Mouse (Mus musculus) CD4-positive, CD25-positive, alpha-beta regulatory T cell, adult 2 months (primary cell): ENCODE results near the gene Madd.

Experiments
- DNase-seq: peaks from one replicate; pipeline ENCODE4 v3.0.0-alpha.2; 2012; ENCODE audit warnings: low read depth, low spot score

Madd gene

DNA sequence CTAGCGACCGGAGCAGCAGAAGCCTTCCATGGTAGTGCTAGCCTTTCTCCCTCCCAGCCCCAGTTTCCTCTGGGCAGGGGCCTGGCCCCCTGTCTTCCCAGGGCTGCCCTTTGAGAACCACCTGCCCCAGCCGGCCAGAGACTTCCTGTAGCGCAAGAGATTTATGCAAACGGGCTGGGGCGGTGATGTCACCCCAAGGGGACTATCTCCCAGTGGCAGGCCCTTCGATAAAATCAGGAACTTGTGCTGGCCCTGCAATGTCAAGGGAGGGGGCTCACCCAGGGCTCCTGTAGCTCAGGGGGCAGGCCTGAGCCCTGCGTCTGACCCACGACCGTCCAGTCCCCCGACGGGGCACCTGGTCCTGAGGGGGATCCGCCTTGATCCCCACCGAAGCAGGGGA, 87.1 kb downstream of the Madd start:
- DNase-seq = no peak

DNA sequence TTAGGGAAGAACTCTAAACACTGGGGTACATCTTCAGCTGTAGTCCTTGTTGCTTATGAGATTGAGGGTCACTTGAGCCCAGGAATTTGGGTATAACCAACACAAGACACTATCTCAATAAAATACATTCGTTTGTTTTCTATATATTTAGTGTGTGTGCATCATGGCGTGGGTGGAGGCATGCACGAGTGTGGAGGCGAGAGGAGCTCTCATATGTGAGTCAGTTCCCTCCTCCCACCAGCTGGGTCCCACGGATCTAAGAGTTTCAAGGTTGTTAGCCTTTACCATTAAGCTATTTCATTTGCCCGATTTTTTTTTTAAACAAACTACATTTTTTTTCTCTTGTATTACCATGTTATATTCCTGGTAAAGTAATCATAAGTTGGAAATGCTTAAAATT, 92.8 kb downstream of the Madd start:
- no peak for DNase-seq

DNA sequence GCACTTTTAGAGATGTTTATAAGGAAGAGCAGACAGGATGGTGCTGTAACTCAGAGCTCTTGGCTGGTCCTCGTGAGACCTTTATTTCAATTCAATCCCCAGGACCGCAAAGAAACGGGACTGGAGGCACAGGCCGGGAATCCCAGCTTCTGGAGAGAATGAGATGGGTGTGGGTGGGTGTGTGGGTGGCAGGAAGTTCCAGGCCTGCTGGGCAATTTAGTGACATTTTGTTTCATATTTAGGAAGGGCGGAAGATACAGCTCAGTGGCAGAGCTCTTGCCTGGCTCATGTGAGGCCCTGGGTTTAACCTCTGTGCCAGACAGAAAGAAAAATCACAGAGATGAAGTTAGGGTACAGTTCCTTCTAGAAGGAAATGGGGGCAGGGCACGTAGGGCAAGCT, 93.4 kb downstream of the Madd start:
- DNase-seq = no peak

DNA sequence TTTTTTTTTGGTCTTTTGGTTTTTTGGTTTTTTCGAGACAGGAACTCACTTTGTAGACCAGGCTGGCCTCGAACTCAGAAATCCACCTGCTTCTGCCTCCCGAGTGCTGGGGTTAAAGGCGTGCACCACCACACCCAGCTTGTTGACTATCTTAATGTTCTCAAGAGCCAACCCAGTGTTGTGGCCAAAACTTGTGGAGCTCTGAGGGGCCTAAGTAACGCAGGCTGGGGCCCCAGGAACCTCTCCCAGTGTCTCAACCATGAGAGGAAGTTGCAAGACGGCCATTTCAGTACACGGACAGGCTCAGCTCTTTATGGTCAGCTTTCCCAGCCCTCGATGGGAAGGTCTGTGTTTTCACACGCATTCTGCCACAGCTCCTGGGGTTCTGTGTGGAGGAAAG, 94.7 kb downstream of the Madd start:
- no peak for DNase-seq

DNA sequence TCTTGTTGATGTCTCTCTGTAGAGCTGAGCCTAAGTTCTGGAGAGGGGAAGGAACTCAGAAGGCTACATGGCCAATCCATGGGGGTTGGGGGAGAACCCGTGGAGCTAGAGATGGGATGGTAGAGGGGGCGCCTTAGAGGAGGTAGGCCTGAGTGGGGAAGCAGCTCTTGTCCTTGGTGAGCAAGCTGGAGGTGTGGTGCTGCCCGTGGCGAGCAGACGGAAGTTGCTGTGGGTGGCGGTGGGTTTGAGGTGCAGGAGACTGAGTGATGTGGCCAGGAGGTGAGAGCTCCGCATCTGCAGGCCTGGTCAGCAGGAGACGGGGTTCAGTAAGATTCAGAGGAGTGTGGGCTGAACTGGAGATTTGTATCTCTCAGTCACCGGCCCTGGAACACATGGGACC, 96.2 kb downstream of the Madd start:
- DNase-seq = no peak
